Mouse (Mus musculus) thymus, postnatal 0 days (tissue): ENCODE measurements around the gene Mterf2. TPM values are rescaled to one million over a fixed set of nuclear protein-coding genes. Genes with fewer than 3 reads are reported as not detected.

Source experiments
- DNase-seq: peaks from one replicate; pipeline ENCODE4 v3.0.0-alpha.2; 2015; ENCODE audit warnings: low spot score
- polyA plus RNA-seq: library from polyadenylated mRNA; unstranded; fragments of >200 nt; fragmentation: Nextera tagmentation; extraction: Ambion mirVana; gene quantifications from 2 replicates; pipeline ENCODE4 v1.2.1, GENCODE M21; 2015

The Mterf2 gene
- 30.2 and 30.4 TPM in 2 replicates for polyA plus RNA-seq

- peak; percentile 97 for DNase-seq
These were observed at the start of gene Mterf2 for GRCm38 (mm10) chr10:85127395-85128287. TSS of gene Mterf2 (minus strand) at chr10:85128027.

DNA sequence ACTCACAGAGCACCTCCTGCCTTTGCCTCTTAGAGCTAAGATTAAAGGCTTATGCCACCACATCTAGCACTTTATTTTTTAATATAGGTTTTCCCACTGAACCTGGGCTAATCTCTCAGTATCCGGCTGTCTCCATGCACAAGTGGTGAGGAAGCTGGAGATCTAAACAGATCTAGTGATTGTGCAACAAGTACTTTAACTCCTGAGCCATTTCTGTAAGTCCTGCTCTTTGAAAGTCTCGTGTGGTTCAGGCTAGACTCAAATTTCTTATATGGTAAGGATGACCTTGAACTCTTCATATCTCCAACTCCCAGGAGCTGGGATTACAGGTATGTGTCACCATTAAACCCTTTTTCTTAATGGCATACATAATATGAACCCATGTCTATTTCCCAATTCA, 48.8 kb upstream of the Mterf2 start:
- no peak for DNase-seq

- no peak for DNase-seq
These were observed 37.5 kb upstream of the Mterf2 start for GRCm38 (mm10) chr10:85165306-85165705.

DNA sequence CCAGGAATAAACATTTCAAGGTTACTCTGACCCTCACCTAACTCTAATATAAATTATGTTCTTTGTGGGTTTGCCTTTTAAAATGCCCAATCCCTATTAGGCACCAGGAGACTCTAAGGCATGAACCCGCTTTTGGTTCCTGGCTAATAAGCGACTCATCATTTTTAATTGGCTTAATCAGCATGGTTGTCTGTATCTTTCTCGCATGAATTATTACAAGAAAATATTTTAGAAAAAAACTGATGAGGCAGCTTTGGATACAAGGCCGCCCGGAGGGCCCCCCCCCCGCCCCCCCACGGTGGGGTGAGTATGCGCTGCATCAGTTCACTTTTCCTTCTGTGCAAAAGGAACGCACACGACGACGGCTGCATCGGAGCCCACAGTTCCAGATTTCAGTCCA, 37.0 kb upstream of the Mterf2 start:
- DNase-seq: no peak

- peak; percentile 88 for DNase-seq
These were observed 34.0 kb upstream of the Mterf2 start for GRCm38 (mm10) chr10:85161745-85162351.

GRCm38 (mm10) chr10:85159989-85160619, 32.3 kb upstream of the Mterf2 start:
- DNase-seq: no peak

- DNase-seq: no peak
These were observed 29.6 kb upstream of the Mterf2 start for GRCm38 (mm10) chr10:85157451-85157850.

DNA sequence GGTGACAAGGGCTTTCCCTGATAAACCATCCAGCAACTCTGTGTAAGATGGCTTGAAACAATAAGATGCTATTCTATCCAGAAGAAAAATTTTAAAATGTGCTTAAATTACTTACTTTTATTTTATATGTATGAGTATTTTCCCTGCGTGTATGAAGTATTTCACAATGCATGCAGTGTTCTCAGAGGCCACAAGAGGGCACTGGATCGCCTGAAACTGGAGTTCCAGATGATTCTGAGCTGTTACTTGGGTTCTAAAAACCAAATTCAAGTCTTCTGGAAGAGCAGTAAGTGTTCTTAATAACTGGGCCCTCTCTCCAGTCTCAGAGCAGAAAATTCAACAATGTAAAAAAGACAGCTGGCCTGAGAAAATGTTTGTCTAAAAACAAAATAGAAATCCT, 26.4 kb upstream of the Mterf2 start:
- peak; percentile 77 for DNase-seq

DNA sequence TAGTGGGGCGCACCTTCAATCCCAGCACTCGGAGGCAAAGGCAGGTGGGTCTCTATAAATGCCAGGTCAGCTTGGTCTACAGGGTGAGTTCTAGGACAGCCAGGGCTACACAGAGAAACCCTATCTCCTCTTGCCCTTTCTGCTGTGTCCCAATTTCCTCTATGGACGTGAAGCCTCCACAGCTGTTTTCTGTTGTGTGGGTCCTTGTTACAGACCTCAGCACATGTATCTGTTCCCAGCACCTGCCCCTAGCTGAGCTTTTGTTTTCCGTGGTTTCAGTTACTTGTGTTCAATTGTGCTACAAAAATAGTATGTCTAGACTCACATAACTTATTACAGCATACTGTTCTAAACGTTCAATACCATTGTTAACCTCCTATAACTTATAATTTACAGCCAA, 21.4 kb upstream of the Mterf2 start:
- no peak for DNase-seq

DNA sequence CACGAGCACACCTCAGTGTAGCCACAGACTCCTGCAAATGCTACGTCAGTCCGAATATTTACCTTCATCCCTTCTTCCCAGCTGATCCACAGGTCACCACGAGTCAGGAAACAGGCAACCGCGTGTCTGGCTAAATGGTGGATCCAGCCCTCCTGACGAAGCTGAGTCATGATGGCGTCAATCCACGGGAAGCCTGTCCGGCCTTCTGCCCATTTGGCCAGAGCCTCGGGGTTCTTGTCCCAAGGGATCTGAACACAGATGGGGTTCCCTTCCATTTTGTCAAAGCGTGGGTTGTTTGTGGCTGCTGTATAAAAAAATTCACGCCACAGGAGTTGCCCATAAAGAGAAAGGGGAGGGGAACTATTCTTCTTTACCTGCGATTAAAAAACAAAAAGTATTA, 18.5 kb upstream of the Mterf2 start:
- no peak for DNase-seq

DNA sequence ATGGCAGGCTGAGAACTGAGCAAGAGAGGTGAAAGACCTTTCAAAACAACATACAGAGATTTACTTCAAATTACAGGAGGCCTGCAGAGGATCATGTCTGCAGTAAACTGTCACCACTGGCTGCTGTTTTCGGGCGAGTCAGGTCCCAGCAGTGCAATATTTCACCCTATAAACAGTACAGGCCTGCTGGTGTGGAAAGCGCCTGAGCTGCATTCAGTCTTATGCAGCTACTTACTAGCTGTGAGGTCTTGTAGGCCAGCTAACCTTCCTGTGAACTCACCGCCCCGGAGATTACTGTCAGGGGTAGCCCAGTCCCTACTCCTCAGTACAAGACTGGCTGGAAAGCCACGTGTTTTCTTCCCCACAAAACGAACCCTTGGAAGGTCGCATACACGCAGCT, 13.6 kb upstream of the Mterf2 start:
- DNase-seq: no peak

DNA sequence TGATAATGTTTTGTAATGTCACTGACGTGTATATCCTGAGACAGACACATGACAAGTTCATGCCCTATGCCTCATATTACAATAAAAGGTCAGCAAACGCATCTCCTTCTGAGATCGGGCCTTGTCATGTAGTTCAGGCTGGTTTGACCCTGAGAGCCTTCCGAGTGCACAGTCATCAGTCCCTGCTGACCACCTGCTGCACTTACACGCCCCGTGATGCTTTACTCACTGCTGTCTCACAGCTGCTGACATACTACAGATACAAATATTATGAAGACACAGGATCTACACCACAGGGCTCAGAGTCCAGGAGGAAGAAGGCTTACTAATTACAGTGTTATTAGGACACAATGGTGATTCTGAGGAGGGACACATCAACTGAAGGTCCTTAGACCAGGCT, 8.7 kb upstream of the Mterf2 start:
- DNase-seq: no peak

- peak; percentile 23 for DNase-seq
These were observed 626 bp upstream of the Mterf2 start for GRCm38 (mm10) chr10:85128453-85128852.

DNA sequence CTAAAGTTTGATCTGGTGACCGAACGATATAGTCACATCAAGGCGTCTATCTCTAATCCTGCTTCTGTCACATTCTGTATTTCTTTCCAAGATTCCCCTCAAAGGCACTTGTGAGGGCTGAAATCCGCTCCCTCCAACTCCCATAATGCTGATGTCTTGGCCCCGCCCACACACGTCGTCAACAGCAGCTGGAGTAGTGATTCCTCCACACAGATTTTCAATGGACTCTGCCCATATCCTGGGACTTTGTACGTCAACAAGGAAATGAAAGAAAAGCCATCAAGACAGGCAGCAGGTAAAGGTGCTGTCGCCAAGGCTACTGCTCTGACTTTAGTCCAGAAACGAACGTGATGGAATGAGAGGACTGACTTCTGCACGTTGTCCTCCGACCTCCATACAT, 2.6 kb downstream of the Mterf2 start:
- DNase-seq: no peak

DNA sequence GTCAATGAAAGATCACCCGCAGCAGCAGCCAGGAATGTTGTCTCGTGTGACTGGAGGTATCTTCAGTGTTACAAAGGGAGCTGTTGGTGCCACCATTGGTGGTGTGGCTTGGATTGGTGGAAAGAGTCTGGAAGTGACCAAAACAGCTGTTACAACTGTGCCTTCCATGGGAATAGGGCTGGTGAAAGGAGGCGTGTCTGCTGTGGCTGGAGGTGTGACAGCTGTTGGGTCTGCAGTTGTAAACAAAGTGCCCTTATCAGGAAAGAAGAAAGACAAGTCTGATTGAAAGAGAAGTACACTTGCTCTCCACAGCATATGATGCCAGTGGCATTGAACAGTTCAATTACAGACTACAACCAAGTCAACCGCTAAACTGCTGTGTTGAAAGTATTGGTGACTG, 13.4 kb downstream of the Mterf2 start:
- no peak for DNase-seq

- peak; percentile 33 for DNase-seq
These were observed 24.5 kb downstream of the Mterf2 start for GRCm38 (mm10) chr10:85103085-85103885.

GRCm38 (mm10) chr10:85102247-85103084, 25.4 kb downstream of the Mterf2 start, which contains the start of the genes Fhl4 and Tmem263:
TSS of gene Fhl4 (minus strand) at chr10:85102495.
TSS of gene Tmem263 (plus strand) at chr10:85102627.
- peak; percentile 95 for DNase-seq

GRCm38 (mm10) chr10:85101841-85102240, 26.0 kb downstream of the Mterf2 start:
- no peak for DNase-seq

DNA sequence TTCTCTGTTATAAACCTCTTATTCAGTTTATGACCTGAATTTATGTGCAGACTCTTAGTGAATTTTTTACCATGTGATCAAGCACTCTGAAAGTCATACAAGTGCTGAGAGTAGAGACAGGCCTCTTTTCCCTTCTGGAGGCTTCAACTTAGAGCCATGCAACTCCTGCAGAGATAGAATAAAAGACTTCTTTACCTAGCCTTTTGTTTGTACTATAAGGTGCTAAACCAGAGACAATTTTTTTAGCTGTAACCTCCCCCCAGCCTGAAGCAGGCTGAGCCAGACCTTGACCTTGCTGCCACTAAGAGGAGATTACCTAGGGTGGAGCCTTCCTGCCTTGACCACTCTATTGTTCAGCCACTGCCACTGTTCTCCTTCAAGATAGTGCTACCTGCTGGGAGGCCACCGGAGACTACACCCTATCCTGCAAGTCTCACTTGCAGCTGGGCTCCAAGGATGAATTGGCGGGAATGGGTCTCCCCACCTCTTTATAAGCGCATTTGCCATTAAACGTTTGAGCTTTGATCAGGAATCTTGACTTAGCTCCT, 56.1 kb downstream of the Mterf2 start:
- DNase-seq: no peak
